Mouse (Mus musculus) cerebellum, adult 11 months (tissue): ENCODE measurements around the gene Efs.

Experiments
- DNase-seq: peaks from one replicate; pipeline ENCODE4 v3.0.0; 2022

The Efs gene

GRCm38 (mm10) chr14:54866936-54867335 lies 59.0 kb downstream of the Efs start:
- no peak for DNase-seq
